Mouse (Mus musculus) heart, adult 2 months (tissue): ENCODE measurements around the gene Fgf8. TPM values are rescaled to one million over a fixed set of nuclear protein-coding genes. Genes with fewer than 3 reads are reported as not detected.
A peak's percentile ranks its signal among the peaks of the same experiment; 100 is the strongest.

ENCODE experiments used
- DNase-seq, 2 experiments: peaks; one replicate each; pipeline ENCODE4 v3.0.0; 2021
- H3K27ac ChIP-seq: fragments of 200-600 bp; 2 replicates; pipeline ENCODE4 v1.8.1; 2022
- H3K27me3 ChIP-seq: fragments of 200-500 bp; 2 replicates; pipeline ENCODE4 v1.6.1; 2012; ENCODE audit warnings: mild to moderate bottlenecking, low read length, inconsistent platforms, mixed read lengths; ENCODE audit not compliant: control insufficient read depth, insufficient read depth
- H3K36me3 ChIP-seq: fragments of 200-500 bp; 2 replicates; pipeline ENCODE4 v1.6.1; 2012; ENCODE audit warnings: low read length, inconsistent platforms; ENCODE audit not compliant: control insufficient read depth, insufficient read depth
- H3K4me1 ChIP-seq: fragments of 200-500 bp; 2 replicates; pipeline ENCODE4 v1.6.1; 2011; ENCODE audit warnings: low read length; ENCODE audit not compliant: control insufficient read depth, insufficient read depth
- H3K4me3 ChIP-seq: fragments of 200-600 bp; 2 replicates; pipeline ENCODE4 v1.8.1; 2022
- H3K79me2 ChIP-seq: fragments of 200-500 bp; replicated peaks from 2 replicates; pipeline ENCODE4 v1.6.1; 2012; ENCODE audit warnings: mild to moderate bottlenecking, inconsistent platforms, low read length, moderate library complexity, mixed read lengths; ENCODE audit not compliant: control insufficient read depth, insufficient read depth
- H3K9ac ChIP-seq: fragments of 200-500 bp; 2 replicates; pipeline ENCODE4 v1.6.1; 2012; ENCODE audit warnings: low read depth, mild to moderate bottlenecking, control low read depth, inconsistent platforms, low read length, mixed read lengths
- CTCF ChIP-seq: fragments of 200-600 bp; IDR thresholded peaks from 2 replicates; pipeline ENCODE4 v1.8.1; 2022; ENCODE audit warnings: antibody characterized with exemption, mild to moderate bottlenecking, moderate library complexity
- EP300 ChIP-seq: fragments of 200-500 bp; IDR thresholded peaks from 2 replicates; pipeline ENCODE4 v1.6.1; 2011; ENCODE audit warnings: low read depth, low read length, control low read depth; ENCODE audit not compliant: insufficient read depth
- POLR2A ChIP-seq: fragments of 200-500 bp; IDR thresholded peaks from 2 replicates; pipeline ENCODE4 v1.6.1; 2011; ENCODE audit warnings: mild to moderate bottlenecking, low read depth, low read length, control low read depth; ENCODE audit not compliant: insufficient read depth
- WGBS: fragments of 180-500 bp; shearing (Covaris S2); methylation state at CpG from one replicate; pipeline ENCODE4 v1.1.7; 2018; 5-methylcytosine and 5-hydroxymethylcytosine counted together
- intact Hi-C: fragments of 180-260 bp; cut with DNase I; formaldehyde crosslinking; loops from one replicate; pipeline ENCODE4 v1.15.1; 2025
- polyA plus RNA-seq: library from polyadenylated mRNA; depleted of rRNA; stranded (reverse); fragments of >200 nt; gene quantifications from 2 replicates; pipeline ENCODE4 v1.2.3, GENCODE M21; 2012
- total RNA-seq, 2 experiments: library from RNA; stranded (reverse); gene quantifications; 2 replicates each; pipeline ENCODE4 v1.2.3; 2021

Fgf8 gene
- total and polyA plus RNA-seq, 3 experiments, result not detected

GRCm38 (mm10) chr19:45730042-45730441 is 12.7 kb downstream of the Fgf8 start:
- no peak for TF ChIP-seq POLR2A
- TF ChIP-seq CTCF, result no peak
- TF ChIP-seq EP300, result no peak
- no peak overlapping the region for H3K27ac ChIP-seq
- no peak overlapping the region for H3K4me3 ChIP-seq
- H3K27me3 ChIP-seq, result no peaks in the 10 kb centered on the region; the same call in 1 of the 2 replicates
- no peaks in the 10 kb centered on the region for H3K79me2 ChIP-seq
- 74% methylated on average over 8 of the region's 8 CpGs for WGBS
- intact Hi-C loops, result no loop called here
- no peak overlapping the region for H3K9ac ChIP-seq
- no peaks in the 10 kb centered on the region for H3K36me3 ChIP-seq
- no peak for DNase-seq
- no peaks in the 10 kb centered on the region for H3K4me1 ChIP-seq

- no peaks in the 10 kb centered on the region for H3K36me3 ChIP-seq
- H3K4me1 ChIP-seq, result no peaks in the 10 kb centered on the region
- H3K4me3 ChIP-seq, result no peak overlapping the region
- H3K9ac ChIP-seq, result no peak overlapping the region
- 67% methylated on average over 10 of the region's 10 CpGs for WGBS
- TF ChIP-seq EP300, result no peak
- no peak for TF ChIP-seq CTCF
- TF ChIP-seq POLR2A, result no peak
- H3K79me2 ChIP-seq, result no peaks in the 10 kb centered on the region
- no peak for DNase-seq
- intact Hi-C loops, result no loop called here
- no peaks in the 10 kb centered on the region for H3K27me3 ChIP-seq
- H3K27ac ChIP-seq, result no peak overlapping the region
Observed at GRCm38 (mm10) chr19:45727231-45727630, 15.5 kb downstream of the Fgf8 start.

GRCm38 (mm10) chr19:45725677-45726277 is 16.9 kb downstream of the Fgf8 start:
- 52% methylated on average over 14 of the region's 14 CpGs for WGBS
- TF ChIP-seq POLR2A, result no peak
- no peak for TF ChIP-seq CTCF
- TF ChIP-seq EP300, result no peak
- H3K79me2 ChIP-seq, result no peaks in the 10 kb centered on the region
- H3K4me3 ChIP-seq, result no peak overlapping the region
- intact Hi-C loops, result no loop called here
- no peaks in the 10 kb centered on the region for H3K36me3 ChIP-seq
- no peak overlapping the region for H3K27ac ChIP-seq
- no peaks in the 10 kb centered on the region for H3K27me3 ChIP-seq
- H3K4me1 ChIP-seq, result no peaks in the 10 kb centered on the region
- no peak overlapping the region for H3K9ac ChIP-seq
- no peak for DNase-seq

GRCm38 (mm10) chr19:45722188-45722587 is 20.5 kb downstream of the Fgf8 start:
- no peak for DNase-seq
- 73% methylated on average over 5 of the region's 5 CpGs for WGBS
- intact Hi-C loops, result no loop called here
- H3K4me3 ChIP-seq, result no peak overlapping the region
- H3K27ac ChIP-seq, result no peak overlapping the region
- TF ChIP-seq POLR2A (no peak), CTCF (0 out of 2 replicates have a peak, but pooled peaks have one; percentile 22)
- H3K36me3 ChIP-seq, result no peaks in the 10 kb centered on the region
- H3K27me3 ChIP-seq, result no peaks in the 10 kb centered on the region
- no peaks in the 10 kb centered on the region; the same call in 1 of the 2 replicates for H3K4me1 ChIP-seq
- H3K79me2 ChIP-seq, result no peaks in the 10 kb centered on the region
- no peak overlapping the region for H3K9ac ChIP-seq

- no peaks in the 10 kb centered on the region; the same call in 1 of the 2 replicates for H3K4me1 ChIP-seq
- no peak for DNase-seq
- H3K79me2 ChIP-seq, result no peaks in the 10 kb centered on the region
- intact Hi-C loops, result no loop called here
- 20% methylated on average over 3 of the region's 3 CpGs for WGBS
- H3K27ac ChIP-seq, result peak overlapping the region; percentile 53; the same call in 1 of the 2 replicates
- no peak overlapping the region; the same call in 1 of the 2 replicates for H3K9ac ChIP-seq
- no peak for TF ChIP-seq POLR2A
- TF ChIP-seq CTCF, result no peak
- no peak for TF ChIP-seq EP300
- H3K36me3 ChIP-seq, result no peaks in the 10 kb centered on the region
- H3K27me3 ChIP-seq, result no peaks in the 10 kb centered on the region
- no peak overlapping the region; the same call in 1 of the 2 replicates for H3K4me3 ChIP-seq
Observed at GRCm38 (mm10) chr19:45718286-45718685, 24.4 kb downstream of the Fgf8 start.

- Histone ChIP-seq H3K27me3 (no peaks in the 10 kb centered on the region), H3K27ac (peak overlapping the region; percentile 53), H3K79me2 (no peaks in the 10 kb centered on the region), H3K4me1 (no peaks in the 10 kb centered on the region; the same call in 1 of the 2 replicates), H3K9ac (no peak overlapping the region; the same call in 1 of the 2 replicates), H3K4me3 (peak overlapping the region; percentile 26), H3K36me3 (no peaks in the 10 kb centered on the region)
- 10% methylated on average over 16 of the region's 16 CpGs for WGBS
- peak; percentile 36 to 40 for DNase-seq
- intact Hi-C loops, result no loop called here
- TF ChIP-seq CTCF, result peak; percentile 59
- no peak for TF ChIP-seq EP300
Observed at GRCm38 (mm10) chr19:45717493-45718220, 25.1 kb downstream of the Fgf8 start.
